Mouse (Mus musculus): ENCODE data around the gene Ccdc22. TPM values are rescaled to one million over a fixed set of nuclear protein-coding genes. Genes with fewer than 3 reads are reported as not detected.

Ccdc22 gene
- total RNA-seq, 1 experiment: 19.5 TPM

DNA sequence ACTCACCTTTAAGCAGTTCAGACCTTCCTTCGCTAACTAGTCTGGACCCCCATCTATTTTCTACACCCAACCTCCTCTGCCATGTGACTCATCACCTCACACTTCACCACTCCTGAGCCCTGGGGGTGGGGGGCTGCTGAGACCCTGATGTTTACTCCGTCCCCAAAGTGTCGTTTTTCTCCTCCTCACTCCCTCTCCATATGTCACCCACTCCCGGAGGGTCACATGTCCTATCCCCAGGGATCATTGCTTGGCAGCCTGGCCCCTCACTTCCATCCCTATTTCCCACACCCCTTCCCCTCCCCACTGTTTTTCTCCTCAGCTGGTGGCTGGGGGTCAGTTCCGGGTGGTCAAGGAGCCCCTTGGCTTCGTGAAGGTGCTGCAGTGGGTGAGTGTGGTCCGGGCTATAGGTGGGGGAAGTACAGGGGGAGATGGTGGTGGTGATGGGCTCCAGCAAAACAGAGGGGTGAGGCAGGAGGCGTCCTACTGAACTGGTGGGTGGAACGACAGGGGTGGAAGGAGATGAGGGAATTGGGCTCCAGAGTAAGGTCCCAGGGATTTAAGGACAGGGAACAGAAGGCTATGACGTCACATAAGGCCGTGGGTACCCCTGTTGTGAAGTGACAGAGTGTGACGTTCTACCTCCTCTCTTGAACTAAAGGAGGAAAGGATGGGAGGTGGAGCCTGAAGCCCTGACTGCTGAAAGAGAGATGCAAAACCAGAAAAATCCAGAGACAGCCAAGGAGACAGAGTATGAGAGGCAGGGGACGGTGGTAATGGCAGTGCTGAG, 34.4 kb upstream of the Ccdc22 start:
- in situ Hi-C loops (cut with MboI; ENCODE audit: low sequenced_read_pairs in 2 of 2, unreplicated experiment in 2 of 2): no loop called here
- no peak overlapping the region for H3K27ac ChIP-seq (ENCODE audit: insufficient read depth, low read depth, low read length, poor library complexity, severe bottlenecking)
- H3K9ac ChIP-seq (ENCODE audit: insufficient read depth, low read depth, low read length, poor library complexity, severe bottlenecking): no peak overlapping the region
- no peaks in the 10 kb centered on the region for H3K36me3 ChIP-seq (ENCODE audit: control insufficient read depth, insufficient read depth, low read length, poor library complexity, severe bottlenecking)
- no peak overlapping the region for H3K4me3 ChIP-seq (ENCODE audit: insufficient read depth in 1 of 2, low read depth in 1 of 2, low read length in 2 of 2, poor library complexity in 1 of 2, severe bottlenecking in 1 of 2)
- TF ChIP-seq MAFK (IDR thresholded peaks at IDR 0.05; ENCODE audit: insufficient read depth, low read depth, low read length): no peak
- no peak for TF ChIP-seq ZNF384 (IDR thresholded peaks at IDR 0.05; ENCODE audit: low read depth, low read length)
- TF ChIP-seq ZC3H11A (IDR thresholded peaks at IDR 0.05; ENCODE audit: borderline replicate concordance, low read depth, low read length): no peak
- TF ChIP-seq CHD2 (IDR thresholded peaks at IDR 0.05; ENCODE audit: low read depth, low read length): no peak
- TF ChIP-seq HCFC1 (IDR thresholded peaks at IDR 0.05; ENCODE audit: borderline replicate concordance, insufficient read depth, low read length): no peak
- no peak for DNase-seq (ENCODE audit: low read depth, low spot score)
- no peaks in the 10 kb centered on the region for H3K9me3 ChIP-seq (ENCODE audit: control insufficient read depth, insufficient read depth, low read depth, low read length)
- H3K4me1 ChIP-seq (ENCODE audit: control insufficient read depth in 2 of 2, insufficient read depth in 2 of 2, low read length in 2 of 2, poor library complexity in 1 of 2): peaks cover 0 to 6% of the 10 kb centered on the region in 2 experiments; a peak in 1 of 4 replicates

DNA sequence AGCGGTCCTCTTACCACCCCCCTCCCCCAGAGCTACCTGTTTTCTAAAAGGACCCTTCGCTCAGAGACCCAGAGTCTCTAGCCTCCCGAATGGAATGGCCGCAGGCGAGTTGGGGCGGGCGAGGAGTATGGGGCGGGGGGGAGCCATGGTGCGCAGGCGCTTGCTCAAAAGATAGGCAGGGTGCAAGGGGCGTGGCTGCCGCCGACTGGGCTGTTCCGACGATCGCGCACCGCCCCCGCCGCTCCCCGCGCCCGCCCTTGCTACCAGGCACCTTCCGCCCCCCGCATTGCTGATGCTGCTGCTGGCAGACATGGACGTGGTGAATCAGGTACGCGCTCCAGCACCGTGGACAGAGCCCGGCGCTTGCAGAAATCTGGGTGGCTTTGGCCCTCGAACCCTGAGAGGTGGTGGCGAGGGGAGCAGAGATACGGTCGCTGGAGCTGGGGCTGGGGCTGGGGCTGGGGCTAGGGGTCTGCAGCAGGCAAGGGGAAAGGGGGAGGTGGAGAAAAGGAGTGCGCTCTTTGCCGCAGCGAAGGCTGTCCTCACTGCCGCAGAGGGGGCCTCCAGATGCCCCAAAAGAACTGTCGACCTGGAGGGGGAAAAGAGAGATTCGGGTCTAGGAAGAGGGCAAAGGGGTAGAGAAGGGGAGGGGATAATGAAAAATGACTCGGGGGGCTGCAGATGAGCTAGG, 33.2 kb upstream of the Ccdc22 start, which contains the start of gene Syp:
Gene Syp (plus strand): TSS at position 71 of the 691 bp plus-strand sequence.
- Histone ChIP-seq H3K27ac (ENCODE audit: insufficient read depth, low read depth, low read length, poor library complexity, severe bottlenecking) (no peak within 1 kb of the TSS), H3K4me3 (ENCODE audit: insufficient read depth in 1 of 2, low read depth in 1 of 2, low read length in 2 of 2, poor library complexity in 1 of 2, severe bottlenecking in 1 of 2) (peak within 1 kb of the TSS; percentile 31 to 63), H3K9ac (ENCODE audit: insufficient read depth, low read depth, low read length, poor library complexity, severe bottlenecking) (no peak within 1 kb of the TSS; the same call in 1 of the 2 replicates), H3K36me3 (ENCODE audit: control insufficient read depth, insufficient read depth, low read length, poor library complexity, severe bottlenecking) (no peaks in the 10 kb centered on the region), H3K9me3 (ENCODE audit: control insufficient read depth, insufficient read depth, low read depth, low read length) (no peaks in the 10 kb centered on the region), H3K4me1 (ENCODE audit: control insufficient read depth in 2 of 2, insufficient read depth in 2 of 2, low read length in 2 of 2, poor library complexity in 1 of 2) (peaks cover 0 to 6% of the 10 kb centered on the region in 2 experiments; a peak in 1 of 4 replicates)
- peak; percentile 60 for DNase-seq (ENCODE audit: low read depth, low spot score)
- in situ Hi-C loops (cut with MboI; ENCODE audit: low sequenced_read_pairs in 2 of 2, unreplicated experiment in 2 of 2): no loop called here
- TF ChIP-seq ZC3H11A (IDR thresholded peaks at IDR 0.05; ENCODE audit: borderline replicate concordance, low read depth, low read length) (no peak), HCFC1 (IDR thresholded peaks at IDR 0.05; ENCODE audit: borderline replicate concordance, insufficient read depth, low read length) (peak; percentile 54; the same call in 1 of the 2 replicates)

DNA sequence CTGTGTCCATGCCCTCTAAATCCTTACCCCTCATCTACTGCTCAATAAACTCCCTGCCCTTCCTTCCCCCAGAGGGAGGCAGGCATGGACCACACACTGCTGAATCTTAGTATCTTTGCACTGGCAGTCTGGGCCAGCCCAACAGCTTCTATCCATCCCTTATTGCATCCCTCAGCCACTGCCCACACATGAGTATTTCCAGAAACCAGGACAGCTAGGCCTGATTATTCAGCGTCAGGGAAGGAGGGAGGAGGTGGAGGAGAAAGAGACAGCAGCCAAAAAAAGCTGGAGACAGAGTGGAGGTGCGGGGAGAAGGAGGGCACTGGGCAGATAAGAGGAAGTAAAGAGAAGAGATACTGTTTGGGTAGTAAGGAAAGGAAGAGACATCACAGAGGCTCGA, 29.8 kb upstream of the Ccdc22 start:
- DNase-seq (ENCODE audit: low read depth, low spot score): no peak
- Histone ChIP-seq H3K36me3 (ENCODE audit: control insufficient read depth, insufficient read depth, low read length, poor library complexity, severe bottlenecking) (no peaks in the 10 kb centered on the region), H3K4me3 (ENCODE audit: insufficient read depth in 1 of 2, low read depth in 1 of 2, low read length in 2 of 2, poor library complexity in 1 of 2, severe bottlenecking in 1 of 2) (no peak overlapping the region), H3K4me1 (ENCODE audit: control insufficient read depth in 2 of 2, insufficient read depth in 2 of 2, low read length in 2 of 2, poor library complexity in 1 of 2) (peaks cover 0 to 6% of the 10 kb centered on the region in 2 experiments; a peak in 1 of 4 replicates), H3K27ac (ENCODE audit: insufficient read depth, low read depth, low read length, poor library complexity, severe bottlenecking) (no peak overlapping the region), H3K9ac (ENCODE audit: insufficient read depth, low read depth, low read length, poor library complexity, severe bottlenecking) (no peak overlapping the region), H3K9me3 (ENCODE audit: control insufficient read depth, insufficient read depth, low read depth, low read length) (no peaks in the 10 kb centered on the region)
- in situ Hi-C loops (cut with MboI; ENCODE audit: low sequenced_read_pairs in 2 of 2, unreplicated experiment in 2 of 2): no loop called here
- TF ChIP-seq CHD2 (IDR thresholded peaks at IDR 0.05; ENCODE audit: low read depth, low read length) (no peak), ZC3H11A (IDR thresholded peaks at IDR 0.05; ENCODE audit: borderline replicate concordance, low read depth, low read length) (no peak), MAFK (IDR thresholded peaks at IDR 0.05; ENCODE audit: insufficient read depth, low read depth, low read length) (no peak), ZNF384 (IDR thresholded peaks at IDR 0.05; ENCODE audit: low read depth, low read length) (no peak), HCFC1 (IDR thresholded peaks at IDR 0.05; ENCODE audit: borderline replicate concordance, insufficient read depth, low read length) (no peak)

DNA sequence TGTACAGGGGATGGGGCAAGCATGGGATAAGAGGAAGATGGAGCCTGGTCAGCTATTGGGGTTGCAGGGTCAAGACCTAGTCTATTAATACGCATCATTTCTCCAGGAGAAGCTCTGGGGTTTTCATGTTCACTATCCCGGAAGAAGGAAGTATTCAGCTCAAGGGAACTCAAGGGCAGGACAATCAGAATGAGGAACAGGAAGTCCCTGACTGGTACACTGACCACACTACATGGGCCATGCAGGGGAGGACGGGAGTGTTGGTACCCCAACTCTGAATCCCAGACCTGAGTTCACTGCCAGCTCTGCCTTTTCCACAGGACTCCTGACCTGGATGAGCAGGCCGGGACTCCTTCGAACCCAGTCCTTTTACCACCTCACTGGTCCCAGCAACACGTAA, 27.2 kb upstream of the Ccdc22 start:
- no peak for DNase-seq (ENCODE audit: low read depth, low spot score)
- Histone ChIP-seq H3K4me1 (ENCODE audit: control insufficient read depth in 2 of 2, insufficient read depth in 2 of 2, low read length in 2 of 2, poor library complexity in 1 of 2) (no peaks in the 10 kb centered on the region), H3K36me3 (ENCODE audit: control insufficient read depth, insufficient read depth, low read length, poor library complexity, severe bottlenecking) (no peaks in the 10 kb centered on the region), H3K27ac (ENCODE audit: insufficient read depth, low read depth, low read length, poor library complexity, severe bottlenecking) (no peak overlapping the region), H3K4me3 (ENCODE audit: insufficient read depth in 1 of 2, low read depth in 1 of 2, low read length in 2 of 2, poor library complexity in 1 of 2, severe bottlenecking in 1 of 2) (no peak overlapping the region), H3K9me3 (ENCODE audit: control insufficient read depth, insufficient read depth, low read depth, low read length) (no peaks in the 10 kb centered on the region), H3K9ac (ENCODE audit: insufficient read depth, low read depth, low read length, poor library complexity, severe bottlenecking) (no peak overlapping the region)
- in situ Hi-C loops (cut with MboI; ENCODE audit: low sequenced_read_pairs in 2 of 2, unreplicated experiment in 2 of 2): no loop called here
- TF ChIP-seq ZNF384 (IDR thresholded peaks at IDR 0.05; ENCODE audit: low read depth, low read length): no peak
- no peak for TF ChIP-seq CHD2 (IDR thresholded peaks at IDR 0.05; ENCODE audit: low read depth, low read length)
